Mouse (Mus musculus) CH12.LX (cell line): ENCODE measurements at regions not wholly inside any gene's neighbourhood (a gene's known extent, or its start where the extent isn't known, plus 50 kb on each side); places are given as distances from the start of the nearest gene placed in this dataset.

Experiments used
- CHD2 ChIP-seq: IDR thresholded peaks from 2 replicates; pipeline ENCODE4 v1.6.1; 2011; ENCODE audit warnings: low read length, improper control_type of control experiment
- CTCF ChIP-seq, 2 experiments: IDR thresholded peaks in 1 of 2; conservative IDR thresholded peaks in 1 of 2; 2 replicates each; pipeline ENCODE4 v1.5.1; 2011 to 2012; ENCODE audit warnings: low read depth in 2 of 2, low read length in 2 of 2, improper control_type of control experiment in 1 of 2, inconsistent platforms in 1 of 2, mild to moderate bottlenecking in 1 of 2, moderate library complexity in 1 of 2
- E2F4 ChIP-seq: IDR thresholded peaks from 2 replicates; pipeline ENCODE4 v1.6.1; 2011; ENCODE audit warnings: low read depth, low read length, improper control_type of control experiment; ENCODE audit not compliant: insufficient replicate concordance
- MAFK ChIP-seq: IDR thresholded peaks from 2 replicates; pipeline ENCODE4 v1.6.1; 2011; ENCODE audit warnings: low read length, improper control_type of control experiment; ENCODE audit not compliant: insufficient replicate concordance
- MAX ChIP-seq: IDR thresholded peaks from 2 replicates; pipeline ENCODE4 v1.6.1; 2011; ENCODE audit warnings: low read length, improper control_type of control experiment
- MXI1 ChIP-seq: IDR thresholded peaks from 2 replicates; pipeline ENCODE4 v1.6.1; 2011; ENCODE audit warnings: mild to moderate bottlenecking, low read depth, low read length, improper control_type of control experiment
- MYC ChIP-seq: IDR thresholded peaks from 2 replicates; pipeline ENCODE4 v1.6.1; 2011; ENCODE audit warnings: low read depth, mild to moderate bottlenecking, improper control_type of control experiment, low read length
- NELFE ChIP-seq: IDR thresholded peaks from 2 replicates; pipeline ENCODE4 v1.6.1; 2011; ENCODE audit warnings: low read depth, low read length, improper control_type of control experiment
- POLR2A ChIP-seq: IDR thresholded peaks from 2 replicates; pipeline ENCODE4 v1.6.1; 2011; ENCODE audit warnings: low read depth, mild to moderate bottlenecking, improper control_type of control experiment, low read length
- POLR2AphosphoS2 ChIP-seq: IDR thresholded peaks from 2 replicates; pipeline ENCODE4 v1.6.1; 2011; ENCODE audit warnings: low read depth, low read length, improper control_type of control experiment
- ZKSCAN1 ChIP-seq: IDR thresholded peaks from 2 replicates; pipeline ENCODE4 v1.6.1; 2012; ENCODE audit warnings: low read depth, inconsistent platforms, low read length, improper control_type of control experiment, borderline replicate concordance
- ZMIZ1 ChIP-seq: IDR thresholded peaks from 2 replicates; pipeline ENCODE4 v1.6.1; 2012; ENCODE audit warnings: low read depth, mild to moderate bottlenecking, inconsistent platforms, low read length, improper control_type of control experiment

DNA sequence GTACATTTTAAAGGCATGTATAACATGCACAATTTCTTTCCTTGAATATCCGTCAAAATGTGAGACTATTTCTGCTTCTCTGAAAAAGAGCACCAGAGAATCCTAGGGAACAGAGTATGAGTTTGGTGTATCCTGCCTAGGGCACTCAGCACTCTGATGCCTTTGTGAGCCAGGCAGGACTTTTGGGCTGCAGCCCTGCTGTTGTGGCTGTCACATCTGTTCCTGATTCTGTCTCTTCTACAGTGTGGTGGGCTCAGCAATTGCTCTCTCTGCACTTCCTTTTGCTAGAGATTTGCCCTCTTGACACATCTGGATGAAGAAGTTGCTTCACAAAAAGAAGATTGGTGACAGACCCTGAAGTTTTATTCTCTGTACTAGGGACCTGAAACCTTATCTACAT, 73.9 kb upstream of the Defb41 start:
- TF ChIP-seq POLR2AphosphoS2 (no peak), MAFK (no peak), ZMIZ1 (no peak), MYC (no peak), POLR2A (no peak), CHD2 (no peak), MXI1 (no peak), ZKSCAN1 (no peak), MAX (no peak), NELFE (no peak), CTCF (conservative IDR thresholded peaks at IDR 0.05 in 1 of 2, IDR thresholded peaks at IDR 0.05 in 1 of 2; ENCODE audit: low read depth in 2 of 2, low read length in 2 of 2) (no peak), E2F4 (no peak)
